Mouse (Mus musculus): ENCODE data around the gene Herpud2.

- TF ChIP-seq GATA1 (IDR thresholded peaks at IDR 0.05; ENCODE audit: borderline replicate concordance, low read length): no peak
- TF ChIP-seq FLI1 (IDR thresholded peaks at IDR 0.05; ENCODE audit: low read length): no peak
Observed at GRCm38 (mm10) chr9:25143950-25144349, 7.7 kb downstream of the Herpud2 start.
